Mouse (Mus musculus) cortical plate, adult 2 months (tissue): Measurements from ENCODE around the gene Hoxd8.

ENCODE experiments used
- CTCF ChIP-seq: fragments of 200-500 bp; IDR thresholded peaks from 2 replicates; pipeline ENCODE4 v1.5.1; 2011; ENCODE audit warnings: mild to moderate bottlenecking, control low read depth, low read length; ENCODE audit not compliant: insufficient read depth; ENCODE audit errors: extremely low read depth
- POLR2A ChIP-seq: fragments of 200-500 bp; IDR thresholded peaks from 2 replicates; pipeline ENCODE4 v1.6.1; 2011; ENCODE audit warnings: mild to moderate bottlenecking, low read length, control low read depth; ENCODE audit not compliant: insufficient read depth; ENCODE audit errors: extremely low read depth

GRCm38 (mm10) chr2:74696442-74697335, 7.7 kb upstream of the Hoxd8 start:
- TF ChIP-seq CTCF (no peak), POLR2A (no peak)
